Mouse (Mus musculus) urinary bladder, adult 2 months (tissue): ENCODE data around the gene Arf5. TPM values are rescaled to one million over a fixed set of nuclear protein-coding genes. Genes with fewer than 3 reads are reported as not detected.

Experiments used
- DNase-seq: peaks from one replicate; pipeline ENCODE4 v3.0.0; 2022; ENCODE audit warnings: low spot score
- polyA plus RNA-seq: library from polyadenylated mRNA; depleted of rRNA; stranded (reverse); fragments of >200 nt; gene quantifications from 2 replicates; pipeline ENCODE4 v1.2.3, GENCODE M21; 2012; rRNA removed

Arf5 gene
- polyA plus RNA-seq, 1 experiment = 211 TPM

DNA sequence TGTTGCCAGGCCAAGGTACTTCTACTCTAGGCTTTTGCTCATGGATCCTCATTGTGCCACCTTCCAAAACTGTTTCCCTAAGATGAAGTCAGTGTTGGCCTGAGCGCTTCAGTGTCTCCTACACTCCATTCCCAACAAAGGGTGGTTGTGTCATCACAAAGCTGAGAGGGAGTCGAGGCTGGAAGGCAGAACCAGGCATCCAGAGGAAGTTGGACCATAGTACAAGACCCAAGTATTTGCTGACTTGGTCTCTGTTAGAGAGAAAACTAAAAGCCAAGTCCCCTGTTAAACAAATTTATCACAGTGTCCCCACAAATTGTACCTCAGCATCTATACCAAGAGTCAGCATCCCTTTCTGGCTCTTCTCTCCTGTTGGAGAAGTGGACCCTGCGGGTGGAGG, 4.9 kb downstream of the Arf5 start, which contains the start of gene Gcc1:
Gene Gcc1 (minus strand): TSS at position 101 of the 400 bp plus-strand sequence.
- no peak for DNase-seq

DNA sequence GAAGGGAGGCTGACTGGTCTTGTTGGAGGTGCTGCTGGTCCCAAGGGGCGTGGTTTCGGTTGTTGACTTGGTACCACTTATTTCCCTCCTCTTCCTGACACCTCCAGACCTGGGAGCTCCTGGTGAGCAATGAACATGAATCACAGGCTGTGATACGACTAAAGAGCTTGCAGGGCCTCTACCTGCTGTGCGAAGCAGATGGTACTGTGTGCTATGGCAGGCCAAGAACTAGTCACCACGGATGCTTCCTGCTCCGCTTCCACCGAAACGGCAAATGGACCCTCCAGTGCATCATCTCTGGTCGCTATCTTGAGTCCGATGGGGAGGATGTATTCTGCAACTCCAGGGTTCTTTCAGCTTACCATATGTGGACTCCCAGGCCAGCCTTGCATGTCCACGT, 6.5 kb downstream of the Arf5 start:
- no peak for DNase-seq

GRCm38 (mm10) chr6:28430795-28431537, 7.6 kb downstream of the Arf5 start:
- DNase-seq = no peak

GRCm38 (mm10) chr6:28431538-28431855, 8.1 kb downstream of the Arf5 start:
- no peak for DNase-seq

- no peak for DNase-seq
These were observed 24.6 kb downstream of the Arf5 start for GRCm38 (mm10) chr6:28447937-28448336.

DNA sequence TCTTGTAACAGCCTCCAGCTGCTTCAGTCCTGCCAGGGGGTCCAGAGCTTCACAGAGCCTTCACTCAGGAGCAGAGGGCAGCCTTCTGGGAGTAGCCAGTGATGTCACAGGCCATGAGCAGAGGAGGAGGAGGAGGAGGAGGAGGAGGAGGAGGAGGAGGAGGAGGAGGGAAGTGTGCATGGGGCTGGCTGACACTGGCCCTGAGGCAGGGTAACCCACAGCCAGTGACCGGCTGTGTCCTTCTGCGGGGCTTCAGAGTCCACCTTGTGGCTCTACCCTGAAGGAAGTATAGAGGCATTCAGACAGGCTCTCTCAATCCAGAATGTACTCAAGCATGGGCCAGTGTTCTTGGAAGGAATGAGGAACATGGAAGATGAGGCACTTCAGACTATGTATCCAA, 25.9 kb downstream of the Arf5 start, which contains the start of gene Pax4:
Gene Pax4 (minus strand): TSS at position 101 of the 400 bp plus-strand sequence.
- no peak for DNase-seq

DNA sequence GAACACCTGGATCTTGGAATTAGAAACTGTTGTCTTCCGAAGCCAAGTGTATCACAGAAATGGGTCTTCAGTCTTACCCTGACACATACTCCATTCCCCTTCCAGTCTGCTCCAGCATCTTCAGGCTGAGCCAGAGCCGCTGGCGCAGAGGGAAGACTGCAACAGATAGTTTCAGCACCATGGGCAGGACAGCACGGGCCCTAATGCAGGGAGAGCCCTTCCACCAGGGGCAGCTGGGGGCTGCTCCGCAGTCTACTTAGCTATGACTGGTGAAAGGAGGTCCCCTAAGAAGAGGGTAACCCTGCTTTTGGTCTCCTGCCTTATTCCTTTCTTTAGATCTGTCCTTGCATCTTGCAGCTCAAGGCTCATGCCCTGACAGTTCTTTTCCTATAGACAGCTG, 27.1 kb downstream of the Arf5 start:
- no peak for DNase-seq

GRCm38 (mm10) chr6:28450977-28451376, 27.6 kb downstream of the Arf5 start:
- no peak for DNase-seq

- DNase-seq = no peak
These were observed 35.9 kb downstream of the Arf5 start for GRCm38 (mm10) chr6:28459221-28459668.

DNA sequence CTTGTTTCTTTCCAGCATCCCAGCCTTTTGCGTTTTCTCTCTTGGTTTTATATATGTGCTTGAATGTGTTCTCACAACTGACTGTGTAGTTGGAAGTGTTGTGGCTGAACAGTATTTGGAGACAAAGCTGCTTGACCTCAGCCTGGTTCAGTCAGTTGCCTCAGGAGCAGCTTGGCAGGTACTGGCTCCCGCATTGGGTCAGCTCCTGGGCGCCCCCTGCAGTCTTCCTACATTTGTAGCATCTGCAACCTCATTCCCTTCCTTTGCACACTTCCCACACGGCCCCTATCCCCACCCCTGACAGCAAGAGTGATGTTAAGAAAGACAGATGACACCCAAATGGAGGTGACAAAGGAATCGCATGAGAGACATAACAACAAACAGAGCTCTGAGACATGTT, 37.2 kb downstream of the Arf5 start:
- peak; percentile 40 for DNase-seq

GRCm38 (mm10) chr6:28464630-28465029, 41.3 kb downstream of the Arf5 start:
- DNase-seq = no peak

DNA sequence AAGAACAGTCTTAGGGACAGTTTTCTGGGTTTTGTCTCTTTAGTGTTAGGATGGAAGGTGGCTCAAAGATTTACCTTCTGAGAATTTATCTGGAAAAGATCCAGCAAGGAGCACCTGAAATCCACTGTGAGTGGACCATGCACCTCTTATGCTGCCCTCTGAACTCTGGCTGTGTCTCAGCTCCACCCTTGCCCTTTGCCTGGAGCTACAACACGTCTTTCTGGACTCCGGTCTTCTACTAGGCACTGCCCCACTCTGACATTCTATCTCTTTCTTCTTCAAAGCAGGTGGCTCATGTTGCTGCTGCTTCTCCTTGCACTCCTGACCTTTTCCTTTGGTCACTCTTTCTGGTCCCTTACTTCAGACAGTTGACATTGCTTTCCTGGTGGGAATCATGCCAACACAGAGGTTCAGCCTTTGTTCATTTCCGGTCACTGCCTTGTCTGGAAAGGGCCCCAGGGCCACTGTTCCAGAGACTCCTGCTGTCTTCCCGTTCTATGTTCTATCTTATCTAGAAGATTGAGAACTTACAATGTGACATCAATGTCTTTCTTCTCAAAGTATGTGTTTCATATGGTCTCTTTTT, 46.8 kb downstream of the Arf5 start:
- DNase-seq = no peak

GRCm38 (mm10) chr6:28470621-28471020, 47.3 kb downstream of the Arf5 start:
- DNase-seq = no peak

GRCm38 (mm10) chr6:28471284-28472035, 48.1 kb downstream of the Arf5 start:
- DNase-seq = no peak

DNA sequence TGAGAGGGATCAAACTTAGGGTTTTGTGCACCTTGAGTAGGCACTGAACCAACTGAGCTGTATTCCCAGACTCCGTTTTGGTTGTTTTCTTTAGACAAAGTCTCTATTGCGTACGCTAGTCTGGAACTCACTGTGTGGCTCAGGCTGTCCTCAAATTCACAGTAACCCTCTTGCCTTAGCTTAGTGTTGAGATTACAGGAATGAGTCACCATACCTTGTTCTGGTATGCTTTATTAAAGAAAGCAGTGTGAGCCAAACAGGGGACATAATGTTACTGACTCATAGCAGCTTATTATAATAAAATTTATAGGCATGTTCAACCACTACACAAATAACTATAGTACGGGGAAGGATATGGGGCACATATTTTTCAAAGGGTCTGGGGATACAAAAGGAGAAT, 50.9 kb downstream of the Arf5 start:
- DNase-seq = no peak

DNA sequence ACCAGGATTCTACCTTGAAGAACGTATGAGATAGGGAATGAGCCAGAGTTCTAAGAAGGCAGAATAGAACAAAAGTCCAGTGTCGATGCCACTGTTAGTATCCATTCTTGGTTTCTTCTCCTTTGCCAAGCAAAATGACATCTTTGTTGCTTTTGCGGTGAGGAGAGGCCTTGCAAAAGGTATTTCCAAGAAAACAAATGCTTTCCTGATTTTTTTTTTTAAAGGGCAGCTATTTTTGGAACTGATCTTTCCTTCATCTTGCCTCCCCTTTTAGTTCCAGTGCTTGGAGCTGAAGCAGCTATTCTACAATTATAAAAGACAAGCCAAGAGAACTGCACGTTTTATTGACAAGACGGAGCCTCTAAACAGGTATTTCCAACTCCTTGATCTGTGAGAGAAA, 51.5 kb downstream of the Arf5 start, which contains the start of gene Snd1:
Gene Snd1 (plus strand): TSS at position 301 of the 400 bp plus-strand sequence.
- DNase-seq = no peak

Other genes with a start within 250 kb of the Arf5 start
- 7.6 and 7.8 TPM in 2 replicates for gene Zfp800, start 25.6 kb upstream of the Arf5 start, polyA plus RNA-seq
- gene Fscn3, start 4.2 kb downstream of the Arf5 start, polyA plus RNA-seq = not detected in 2 replicates
- 10.2 and 11.0 TPM in 2 replicates for gene Gcc1, start 4.8 kb downstream of the Arf5 start, polyA plus RNA-seq
- not detected in 2 replicates for gene Pax4, start 25.8 kb downstream of the Arf5 start, polyA plus RNA-seq
- 94.2 and 106 TPM in 2 replicates for gene Snd1, start 51.6 kb downstream of the Arf5 start, polyA plus RNA-seq